Mouse (Mus musculus): ENCODE data around the gene H2-T22. TPM values are rescaled to one million over a fixed set of nuclear protein-coding genes. Genes with fewer than 3 reads are reported as not detected.
"Not testable (repeated sequence)": the region's sequence is repeated elsewhere in the genome, so short reads cannot be mapped to it uniquely, and the experiment has no call there.

Gene H2-T22
- total RNA-seq (2021), result 1 to 10 TPM; 5.7 to 6.3 TPM
- long read RNA-seq, experiment 1, partial matches to known transcripts, result 1 of 5 reads
- long read RNA-seq, experiment 1, other reads (novel, unspliced or antisense), result 1 of 5 reads
- long read RNA-seq, experiment 2, partial matches to known transcripts, result 0 of 6 reads
- long read RNA-seq, experiment 2, other reads (novel, unspliced or antisense), result 0 of 6 reads

DNA sequence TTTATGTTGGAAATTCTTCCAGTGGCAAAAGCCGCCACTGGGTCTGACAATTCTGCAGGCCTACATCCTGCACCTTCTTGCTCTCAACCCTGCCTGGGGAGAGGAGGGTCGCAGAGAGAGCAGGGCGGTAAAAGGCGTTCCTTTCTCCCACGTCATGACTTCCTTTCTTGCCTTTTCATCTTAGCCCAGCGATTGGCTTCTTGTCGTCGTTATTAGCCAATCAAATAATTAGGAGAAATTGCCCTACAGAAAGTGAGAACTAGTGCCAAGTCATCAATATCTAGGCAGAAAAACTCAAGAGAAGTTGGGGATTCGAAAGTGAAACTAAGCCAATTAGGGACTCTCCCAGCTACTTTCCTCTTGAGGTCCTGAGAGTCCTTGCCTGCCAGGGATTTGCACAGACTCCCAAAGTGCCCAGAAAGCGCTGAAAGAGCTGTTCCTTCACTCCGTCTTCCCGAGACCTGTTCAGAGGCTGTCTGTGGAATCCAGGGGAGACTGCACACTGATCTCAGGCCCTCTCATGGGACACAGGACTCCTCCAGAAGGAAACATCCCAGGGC lies at the start of gene H2-T22, which contains the start of gene Gm6034:
Gene H2-T22, minus strand, starts transcription at position 138 of the 560 bp plus-strand sequence.
Gene Gm6034, plus strand, starts transcription at position 352 of the 560 bp plus-strand sequence.
- intact Hi-C loops (cut with DNase I; ENCODE audit: low total_unique reads), result not testable (repeated sequence)
- DNase-seq, result peak; percentile 41

DNA sequence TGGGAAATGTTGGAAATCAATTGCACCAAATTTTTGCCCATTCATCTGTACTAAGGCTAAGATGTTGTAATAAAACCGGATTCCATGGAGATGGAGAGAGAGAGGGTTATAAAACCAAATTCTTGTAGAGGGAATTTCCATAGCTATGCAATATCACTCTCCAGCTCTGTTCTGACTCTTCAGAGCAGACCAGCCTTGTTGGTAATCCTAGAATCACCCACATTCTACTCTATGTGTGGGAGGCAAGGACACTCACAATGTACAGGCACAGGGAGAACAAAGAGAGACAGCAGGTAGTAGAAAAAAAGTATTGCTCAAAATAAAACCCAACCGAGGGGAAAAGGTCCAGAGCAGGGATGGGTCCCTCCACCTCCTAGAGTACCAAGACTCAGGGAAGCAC lies 49.4 kb upstream of the H2-T22 start:
- DNase-seq; intact Hi-C loops (cut with DNase I; ENCODE audit: low total_unique reads): not testable (repeated sequence)

DNA sequence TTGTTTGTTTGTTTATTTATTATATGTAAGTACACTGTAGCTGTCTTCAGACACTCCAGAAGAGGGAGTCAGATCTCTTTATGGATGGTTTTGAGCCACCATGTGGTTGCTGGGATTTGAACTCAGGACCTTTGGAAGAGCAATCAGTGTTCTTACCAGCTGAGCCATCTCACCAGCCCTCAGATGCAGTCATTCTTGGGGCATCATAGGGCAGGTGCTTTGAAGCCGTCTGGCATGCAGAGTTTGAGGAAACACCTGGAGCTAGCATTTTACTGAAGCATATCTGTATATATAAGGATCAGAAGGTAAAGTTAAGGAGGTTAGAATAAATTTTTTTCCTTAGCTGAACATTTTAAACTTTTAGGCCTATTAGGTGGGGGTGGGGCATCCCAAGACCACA lies 43.4 kb upstream of the H2-T22 start:
- intact Hi-C loops (cut with DNase I; ENCODE audit: low total_unique reads); DNase-seq: not testable (repeated sequence)

DNA sequence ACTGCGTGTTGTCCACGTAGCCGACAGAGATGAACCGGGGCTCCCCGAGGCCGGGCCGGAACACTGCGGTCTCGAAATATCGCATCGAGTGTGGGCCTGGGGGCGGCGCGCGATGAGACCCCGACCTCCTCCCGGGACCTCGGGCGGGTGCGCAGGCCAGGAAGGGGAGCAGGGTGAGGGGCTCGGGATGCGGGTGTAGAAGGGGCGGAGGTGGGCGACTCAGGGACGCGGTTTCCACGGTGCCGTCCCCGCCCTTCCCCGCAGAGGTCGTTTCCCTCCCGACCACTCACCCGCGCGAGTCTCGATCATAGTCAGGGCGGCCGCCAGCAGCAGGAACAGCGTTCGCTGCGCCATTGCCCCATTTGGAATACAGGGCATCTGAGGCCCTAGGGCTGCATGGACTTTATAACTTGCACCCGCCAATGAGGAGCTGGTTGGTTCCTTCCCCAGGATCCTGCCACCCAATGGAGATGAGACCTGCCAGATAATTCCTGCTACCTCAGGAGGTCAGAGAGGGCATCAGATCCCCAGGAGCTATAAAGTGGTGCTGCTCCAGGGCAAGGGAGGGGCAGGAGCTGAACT lies 41.4 kb upstream of the H2-T22 start:
- DNase-seq, result no peak
- intact Hi-C loops (cut with DNase I; ENCODE audit: low total_unique reads), result no loop called here

DNA sequence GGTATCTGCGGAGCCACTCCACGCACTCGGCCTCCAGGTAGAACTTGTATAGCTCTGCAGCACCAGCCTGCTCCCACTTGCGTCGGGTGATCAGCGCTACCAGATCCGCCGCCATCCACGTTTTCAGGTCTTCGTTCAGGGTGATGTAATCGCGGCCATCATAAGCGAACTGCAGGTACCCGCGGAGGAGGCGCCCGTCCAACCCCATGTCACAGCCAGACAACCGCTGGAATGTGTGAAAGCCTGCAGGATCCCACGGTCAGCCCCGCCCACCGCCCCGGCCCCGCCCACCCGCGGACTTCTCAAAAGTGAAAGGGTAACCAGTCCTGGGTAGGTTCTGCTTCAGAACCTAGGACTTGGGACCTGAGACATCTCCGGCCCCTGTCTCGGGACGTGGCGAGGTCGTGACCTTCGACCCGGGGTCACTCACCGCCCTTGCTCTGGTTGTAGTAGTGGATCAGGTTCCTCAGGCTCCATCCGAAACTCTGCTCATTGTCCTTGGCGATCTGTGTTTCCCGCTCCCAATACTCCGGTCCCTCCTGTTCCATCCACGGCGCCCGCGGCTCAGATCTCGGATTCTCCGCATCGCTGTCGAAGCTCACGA lies 40.8 kb upstream of the H2-T22 start:
- no peak for DNase-seq
- intact Hi-C loops (cut with DNase I; ENCODE audit: low total_unique reads), result no loop called here

DNA sequence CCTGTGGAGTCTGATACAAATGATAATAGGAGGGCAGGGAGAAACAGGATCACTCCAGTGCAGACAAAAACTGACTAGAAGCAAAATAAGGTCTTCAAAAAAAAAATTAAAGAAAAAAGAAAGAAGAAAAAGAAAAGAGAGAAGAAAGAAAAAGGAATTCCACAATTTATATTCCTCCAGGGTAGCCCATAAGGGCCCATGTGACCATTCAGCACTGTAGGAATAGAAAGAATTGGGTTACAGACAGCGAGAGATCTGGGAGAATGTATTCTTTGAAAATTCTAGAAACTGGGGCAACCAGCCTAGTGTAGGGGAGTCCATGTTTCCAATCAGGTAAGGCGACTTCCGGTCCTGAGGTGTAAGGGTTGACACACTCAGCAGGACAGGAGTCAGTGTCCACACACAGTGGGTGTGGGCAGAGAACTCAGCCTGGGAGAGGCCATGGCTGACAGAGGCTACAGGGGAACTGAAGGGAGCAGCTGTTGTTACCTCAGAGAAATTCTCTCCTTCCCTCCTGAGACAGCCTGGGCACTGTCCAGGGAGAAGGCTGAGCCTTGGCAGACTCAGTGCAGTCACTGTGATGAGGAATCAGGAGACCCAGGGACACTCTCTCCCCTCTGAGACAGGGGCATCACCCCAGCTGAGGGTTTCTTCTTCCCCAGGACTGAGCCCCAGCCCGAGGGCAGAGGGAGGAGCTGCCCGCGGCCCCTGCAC lies 40.1 kb upstream of the H2-T22 start:
- intact Hi-C loops (cut with DNase I; ENCODE audit: low total_unique reads); DNase-seq: not testable (repeated sequence)

DNA sequence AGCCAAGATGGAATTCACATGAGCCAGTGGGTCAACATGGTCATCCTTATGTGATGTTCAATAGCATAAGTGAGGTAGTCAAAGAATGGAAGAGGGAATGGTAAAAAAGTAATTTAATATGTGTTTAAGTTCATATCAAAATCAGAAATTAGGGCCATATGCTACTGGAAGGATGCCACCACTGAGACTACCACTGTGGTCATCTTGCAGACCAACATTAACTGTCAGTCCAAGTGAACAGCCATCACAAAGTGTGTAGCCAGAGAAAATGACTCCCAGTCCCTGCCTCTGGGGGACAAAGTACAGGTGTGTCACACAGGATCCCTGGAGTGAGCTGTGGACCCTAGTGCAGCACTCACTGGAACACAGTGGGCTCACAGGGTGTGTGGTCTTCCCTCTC lies 39.4 kb upstream of the H2-T22 start:
- DNase-seq; intact Hi-C loops (cut with DNase I; ENCODE audit: low total_unique reads): not testable (repeated sequence)

DNA sequence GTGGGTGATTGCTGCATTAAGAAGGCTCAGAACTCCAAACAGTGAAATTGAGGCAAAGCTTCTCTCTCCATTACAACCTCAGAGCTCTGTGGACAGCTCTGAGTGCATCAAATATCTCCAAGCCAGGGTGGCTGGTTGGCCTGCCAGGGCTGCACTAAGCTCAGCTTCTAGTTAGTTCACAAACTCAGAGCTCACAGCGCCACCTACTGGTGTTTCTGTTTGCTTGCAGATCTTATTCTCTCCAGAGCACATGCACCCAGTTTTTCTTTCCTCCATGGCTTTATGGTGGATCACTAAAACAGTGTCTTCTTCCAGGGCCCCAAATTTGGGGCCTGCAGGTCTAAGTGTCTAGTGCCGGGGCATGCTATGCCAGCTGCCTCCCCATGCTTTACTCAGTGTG lies 18.3 kb upstream of the H2-T22 start:
- intact Hi-C loops (cut with DNase I; ENCODE audit: low total_unique reads), result loop anchor here (10.0 kb wide), 2 partner anchors 74 to 134 kb away; partner anchors contain the start of gene H2-T3
- peak; percentile 85 for DNase-seq

DNA sequence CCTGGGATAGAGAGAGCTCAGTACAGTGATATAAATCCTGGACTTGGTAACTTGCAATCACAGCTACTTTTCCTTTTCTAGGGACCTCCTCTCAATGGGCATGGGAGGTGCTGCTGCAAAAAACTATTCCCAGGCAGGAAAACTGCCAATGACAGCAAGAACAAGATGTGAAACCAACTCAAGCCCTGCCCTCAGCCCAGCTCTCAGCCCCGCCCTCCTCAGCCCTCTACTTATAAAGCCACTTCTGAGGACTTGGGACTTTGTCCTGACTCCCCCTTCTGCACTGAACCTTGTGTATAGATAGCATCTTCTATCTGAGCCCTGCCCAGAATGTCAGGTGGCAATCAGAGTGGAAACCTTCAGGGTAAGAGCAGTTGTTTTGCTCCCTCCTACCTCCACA lies 15.8 kb upstream of the H2-T22 start, which contains the start of gene Gm11127:
Gene Gm11127, minus strand, starts transcription at position 10 of the 400 bp plus-strand sequence.
- DNase-seq; intact Hi-C loops (cut with DNase I; ENCODE audit: low total_unique reads): not testable (repeated sequence)

DNA sequence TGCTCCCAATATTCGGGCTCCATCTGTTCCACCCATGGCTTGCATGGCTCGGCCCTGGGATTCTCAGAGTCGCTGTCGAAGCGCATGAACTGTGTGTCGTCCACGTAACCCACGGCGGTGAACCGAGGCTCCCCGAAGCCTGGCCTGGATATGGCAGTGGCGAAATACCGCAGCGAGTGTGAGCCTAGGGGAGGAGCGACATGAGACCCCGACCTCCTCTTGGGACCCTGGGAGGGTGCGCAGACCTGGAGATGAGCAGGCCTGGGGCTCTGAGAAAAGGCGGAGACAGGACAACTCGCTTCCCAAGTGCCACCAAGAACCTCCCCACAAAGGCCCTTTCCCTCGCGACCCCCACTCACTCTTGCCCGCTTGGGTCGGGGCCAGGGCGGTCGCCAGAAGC lies 15.4 kb upstream of the H2-T22 start:
- intact Hi-C loops (cut with DNase I; ENCODE audit: low total_unique reads), result not testable (repeated sequence)

DNA sequence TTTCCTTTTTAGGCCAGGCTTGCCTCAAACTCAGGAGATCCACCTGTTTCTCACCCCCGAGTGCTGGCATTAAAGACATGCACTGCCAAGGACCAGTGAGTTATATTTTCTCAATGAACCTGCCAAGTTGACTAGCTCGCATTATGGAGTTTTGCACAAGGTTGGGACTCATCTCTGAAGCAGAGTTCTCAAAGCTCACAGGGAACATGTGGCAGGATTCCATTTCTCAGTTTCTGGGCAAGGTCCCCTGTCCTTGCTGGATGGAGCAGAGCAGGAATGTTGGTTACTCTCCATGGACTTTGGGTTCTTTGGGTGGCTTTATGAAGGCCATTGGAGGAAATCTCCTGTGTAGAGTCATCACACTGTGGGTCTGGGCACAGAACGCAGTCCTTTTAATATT lies 739 bp upstream of the H2-T22 start:
- intact Hi-C loops (cut with DNase I; ENCODE audit: low total_unique reads), result no loop called here
- no peak for DNase-seq

More for the DNA sequence above, 15.4 kb upstream of the H2-T22 start:
- not testable (repeated sequence) for DNase-seq

DNA sequence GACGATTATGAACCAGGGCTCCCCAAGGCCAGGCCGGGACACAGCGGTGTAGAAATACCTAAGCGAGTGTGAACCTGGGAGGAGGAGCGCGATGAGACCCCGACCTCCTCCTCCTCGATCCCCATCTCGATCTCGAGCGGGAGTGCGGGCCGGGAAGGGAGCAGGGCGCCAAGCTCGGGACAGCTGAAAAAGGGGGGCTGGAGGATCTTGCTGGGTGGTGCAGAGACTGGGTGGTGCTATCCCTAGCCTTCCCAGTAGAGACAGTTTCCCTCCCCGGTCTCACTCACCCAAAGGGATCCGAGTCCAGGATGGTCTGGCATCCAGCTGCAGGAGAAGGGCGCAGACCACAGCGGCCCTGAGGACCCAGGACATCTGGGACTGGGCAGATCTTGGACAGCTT lies 492 bp downstream of the H2-T22 start:
- intact Hi-C loops (cut with DNase I; ENCODE audit: low total_unique reads); DNase-seq: not testable (repeated sequence)

DNA sequence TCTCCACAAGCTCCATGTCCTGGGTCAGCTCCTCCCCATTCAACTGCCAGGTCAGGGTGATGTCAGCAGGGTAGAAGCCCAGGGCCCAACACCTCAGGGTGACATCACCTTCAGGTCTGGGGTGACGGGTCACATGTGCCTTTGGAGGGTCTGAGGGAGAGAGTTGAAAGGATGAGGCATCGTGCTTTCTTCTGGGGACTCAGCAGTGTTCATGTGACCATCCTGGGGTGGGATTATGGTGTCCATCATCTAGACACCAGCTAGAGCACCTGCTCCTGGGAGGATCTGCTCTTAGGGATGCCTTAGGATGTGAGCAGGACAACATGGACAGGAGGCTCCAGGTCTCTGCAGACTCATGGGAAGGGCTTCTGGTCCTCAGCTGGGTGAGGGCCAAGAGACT lies 1.9 kb downstream of the H2-T22 start:
- DNase-seq; intact Hi-C loops (cut with DNase I; ENCODE audit: low total_unique reads): not testable (repeated sequence)

DNA sequence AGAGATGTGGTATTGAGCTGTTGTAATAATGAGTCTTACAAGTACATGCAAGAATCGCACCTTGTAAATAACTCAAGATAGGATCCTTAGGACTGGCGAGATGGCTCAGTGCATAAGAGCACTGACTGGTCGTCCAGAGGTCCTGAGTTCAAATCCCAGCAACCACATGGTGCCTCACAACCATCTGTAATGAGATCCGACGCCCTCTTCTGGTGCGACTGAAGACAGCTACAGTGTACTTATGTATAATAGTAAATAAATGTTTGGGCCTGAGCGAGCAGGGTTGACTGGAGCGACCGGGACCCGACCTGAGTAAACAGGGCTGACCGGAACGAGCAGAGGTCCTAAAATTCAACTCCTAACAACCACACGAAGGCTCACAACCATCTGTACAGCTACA lies 6.4 kb downstream of the H2-T22 start:
- intact Hi-C loops (cut with DNase I; ENCODE audit: low total_unique reads); DNase-seq: not testable (repeated sequence)

DNA sequence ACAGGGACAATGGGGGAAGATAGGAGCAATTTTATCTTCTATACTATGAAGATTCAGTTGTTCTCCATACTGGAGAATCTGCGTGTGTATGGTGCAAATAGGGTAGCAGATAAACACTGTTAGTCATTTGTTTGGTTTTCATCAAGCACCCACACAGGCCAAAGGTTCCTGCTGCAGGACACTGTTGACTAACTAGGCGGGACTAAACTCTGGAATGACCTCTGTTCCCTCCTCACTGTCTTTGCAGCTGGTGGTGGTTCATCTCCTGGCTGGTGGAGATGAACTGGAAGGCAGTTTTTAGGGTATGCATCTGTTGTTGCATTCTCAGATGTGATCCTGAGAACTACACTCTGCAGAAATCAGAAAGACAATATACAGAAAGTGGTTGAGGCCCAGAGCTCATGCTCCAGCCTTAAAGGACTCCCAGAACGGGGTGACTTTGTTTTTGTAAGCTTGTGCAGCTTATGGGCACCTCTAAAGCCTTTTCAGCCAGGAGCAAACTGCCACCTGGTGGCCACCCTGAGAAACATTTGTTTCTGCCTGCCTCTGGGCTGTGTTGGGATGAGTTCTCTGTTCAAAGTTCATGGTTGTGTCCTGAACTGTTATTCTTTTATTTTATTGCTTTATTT lies 7.4 kb downstream of the H2-T22 start:
- peak; percentile 46 for DNase-seq
- intact Hi-C loops (cut with DNase I; ENCODE audit: low total_unique reads), result loop anchor here (2.0 kb wide), 1 partner anchor 38 kb away; no protein-coding TSS in a partner anchor

DNA sequence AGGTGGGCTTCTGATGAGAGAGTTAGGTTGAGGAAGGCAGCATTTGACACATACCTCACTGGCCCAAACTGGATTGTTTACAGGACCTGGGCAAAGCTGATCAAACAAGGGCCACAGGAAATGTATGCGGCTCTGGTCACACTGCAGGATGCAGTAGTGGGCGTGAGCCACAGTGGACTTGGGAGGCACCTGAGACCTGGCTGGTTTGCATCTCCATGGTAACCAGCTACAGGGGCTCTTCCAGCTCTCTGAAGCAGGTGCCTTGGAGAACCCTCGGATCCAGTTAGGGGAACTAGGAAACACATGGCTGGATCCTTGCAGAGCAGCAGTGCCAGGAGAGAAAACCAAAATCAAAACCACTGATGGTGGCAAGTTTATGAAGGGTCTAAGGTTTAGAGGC lies 8.0 kb downstream of the H2-T22 start:
- DNase-seq, result not testable (repeated sequence)
- intact Hi-C loops (cut with DNase I; ENCODE audit: low total_unique reads), result loop anchor here (2.0 kb wide), 1 partner anchor 38 kb away; no protein-coding TSS in a partner anchor

DNA sequence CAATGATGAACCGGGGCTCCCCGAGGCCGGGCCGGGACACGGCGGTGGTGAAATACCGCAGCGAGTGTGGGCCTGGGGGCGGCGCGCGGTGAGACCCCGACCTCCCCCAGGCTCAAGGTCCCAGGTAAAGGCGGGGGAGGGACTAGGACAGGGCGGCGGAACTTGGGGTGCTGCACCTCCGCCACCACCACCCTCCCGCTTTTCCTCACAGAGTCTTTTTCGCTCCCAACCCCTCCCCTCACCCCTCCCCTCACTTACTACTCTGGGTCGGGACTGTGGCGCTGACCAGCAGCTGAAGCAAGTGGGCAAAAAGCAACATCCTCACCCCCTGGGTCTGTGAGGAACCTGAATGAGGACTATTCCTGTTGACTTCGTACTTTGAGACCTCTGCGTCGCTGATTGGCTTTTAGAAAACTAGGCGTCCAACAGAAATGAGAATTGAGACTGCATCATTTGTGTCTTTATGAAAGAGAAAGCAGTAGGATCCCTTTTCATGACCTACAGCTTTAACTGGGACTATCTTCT lies 10.1 kb downstream of the H2-T22 start, which contains the start of gene H2-T23:
Gene H2-T23, minus strand, starts transcription at position 505 of the 525 bp plus-strand sequence.
- intact Hi-C loops (cut with DNase I; ENCODE audit: low total_unique reads), result not testable (repeated sequence)
- DNase-seq, result peak; percentile 22

DNA sequence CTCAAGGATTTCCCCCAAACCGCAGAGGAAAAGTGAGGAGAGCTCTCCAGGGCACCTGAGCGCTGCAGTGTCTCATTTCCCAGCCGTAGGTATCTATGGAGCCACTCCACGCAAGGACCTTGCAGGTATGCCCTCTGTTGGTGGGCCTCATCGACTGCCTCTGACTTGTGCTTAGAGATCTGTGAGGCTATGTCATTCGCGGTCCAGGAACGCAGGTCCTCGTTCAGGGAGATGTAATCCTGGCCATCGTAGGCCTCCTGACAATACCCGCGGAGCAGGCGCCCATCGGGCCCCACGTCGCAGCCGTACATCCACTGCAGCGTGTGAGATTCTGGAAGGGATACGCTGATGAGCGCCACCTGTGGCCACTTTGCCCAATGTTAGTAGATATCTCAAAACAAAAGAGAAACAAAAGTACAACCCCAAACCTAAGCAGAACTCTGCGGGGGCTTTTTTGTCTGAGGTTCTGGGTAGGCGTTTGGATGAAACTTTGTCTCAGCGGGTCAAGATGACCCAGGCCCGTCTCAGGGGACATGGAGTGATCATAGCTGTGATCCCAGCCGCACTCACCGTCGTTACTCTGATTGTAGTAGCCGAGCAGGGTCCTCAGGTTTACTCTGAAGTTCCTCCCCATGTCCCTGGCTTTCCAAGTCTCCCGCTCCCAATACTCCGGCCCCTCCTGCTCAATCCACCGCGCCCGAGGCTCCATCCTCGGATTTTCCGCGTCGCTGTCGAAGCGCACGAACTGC lies 10.8 kb downstream of the H2-T22 start:
- intact Hi-C loops (cut with DNase I; ENCODE audit: low total_unique reads); DNase-seq: not testable (repeated sequence)

Data from gastrocnemius, postnatal 14 days (tissue).